Mouse (Mus musculus): ENCODE measurements around the gene Ankrd17.

DNA sequence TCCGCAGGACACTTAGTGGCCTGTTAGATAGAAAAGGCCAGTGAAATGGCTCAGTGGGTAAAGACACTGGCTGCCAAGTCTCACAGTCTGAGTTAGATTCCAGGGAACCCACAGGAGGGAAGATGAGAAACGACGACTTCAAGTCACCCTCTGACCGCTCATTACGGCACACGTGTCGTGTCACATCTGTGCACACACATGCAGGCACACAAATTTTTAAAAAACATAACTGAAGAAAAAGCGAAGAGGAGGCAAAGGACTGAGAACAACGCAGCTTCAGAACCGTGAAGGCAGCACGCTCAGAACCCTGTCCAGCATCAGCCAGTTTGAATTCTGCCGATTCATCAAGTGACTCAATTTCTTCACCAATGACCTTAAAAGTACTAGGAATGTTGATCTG, 153.0 kb downstream of the Ankrd17 start:
- 0 out of 2 replicates have a peak, but pooled peaks have one; percentile 2 for TF ChIP-seq CTCF (IDR thresholded peaks at IDR 0.05; ENCODE audit: extremely low read depth, insufficient read length, insufficient replicate concordance, low read depth, low read length)
- no peak for TF ChIP-seq POLR2A (IDR thresholded peaks at IDR 0.05; ENCODE audit: low read depth, low read length)
